Mouse (Mus musculus) hindbrain, embryonic 10.5 days (tissue): ENCODE measurements around the gene Ptprt. TPM values are rescaled to one million over a fixed set of nuclear protein-coding genes. Genes with fewer than 3 reads are reported as not detected.

Experiments used
- DNase-seq: peaks from one replicate; pipeline ENCODE4 v3.0.0-alpha.2; 2017; ENCODE audit warnings: low spot score
- H3K27ac ChIP-seq: fragments of 300-500 bp; sonication (generic); 2 replicates; pipeline ENCODE4 v1.5.1; 2016; ENCODE audit warnings: mild to moderate bottlenecking, moderate library complexity
- H3K27me3 ChIP-seq: fragments of 300-500 bp; sonication (generic); 2 replicates; pipeline ENCODE4 v1.6.1; 2016; ENCODE audit warnings: mild to moderate bottlenecking; ENCODE audit not compliant: poor library complexity, insufficient read depth, severe bottlenecking
- H3K36me3 ChIP-seq: fragments of 300-500 bp; sonication (generic); 2 replicates; pipeline ENCODE4 v1.6.1; 2016; ENCODE audit warnings: mild to moderate bottlenecking, moderate library complexity
- H3K4me1 ChIP-seq: fragments of 300-500 bp; sonication (generic); replicated peaks from 2 replicates; pipeline ENCODE4 v1.6.1; 2016; ENCODE audit warnings: mild to moderate bottlenecking
- H3K4me3 ChIP-seq: fragments of 300-500 bp; sonication (generic); 2 replicates; pipeline ENCODE4 v1.5.1; 2016; ENCODE audit warnings: mild to moderate bottlenecking, moderate library complexity
- H3K9me3 ChIP-seq: fragments of 300-500 bp; sonication (generic); 2 replicates; pipeline ENCODE4 v1.6.1; 2016; ENCODE audit warnings: mild to moderate bottlenecking, moderate library complexity
- WGBS: fragments of 180-500 bp; shearing (Covaris S2); methylation state at CpG from one replicate; pipeline ENCODE4 v1.1.7; 2016; 5-methylcytosine and 5-hydroxymethylcytosine counted together
- polyA plus RNA-seq: library from polyadenylated mRNA; unstranded; fragments of >200 nt; fragmentation: Nextera tagmentation; extraction: Ambion mirVana; gene quantifications from 2 replicates; pipeline ENCODE4 v1.2.1, GENCODE M21; 2016

Gene Ptprt
- polyA plus RNA-seq, 1 experiment from 2014 or later, result 1.7 TPM

DNA sequence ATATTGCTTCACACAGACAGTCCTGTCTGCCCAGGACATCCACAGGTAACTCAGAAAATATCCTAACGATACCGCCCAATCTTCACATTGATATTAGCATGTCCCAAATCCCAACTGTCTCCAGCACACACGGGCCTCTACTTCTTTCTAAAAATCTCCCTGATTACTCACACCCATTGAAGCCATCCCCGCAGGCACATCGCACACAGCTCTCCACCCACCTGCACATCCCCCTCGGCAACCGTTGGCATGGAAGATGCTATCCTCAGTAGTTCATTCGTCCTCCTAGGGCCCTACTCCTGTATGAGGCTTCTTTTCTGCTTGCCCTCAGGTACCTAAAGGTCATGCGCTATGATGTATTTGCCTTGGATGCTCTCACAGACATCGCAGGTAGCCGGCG lies 89.9 kb downstream of the Ptprt start:
- Histone ChIP-seq H3K4me3 (no peak overlapping the region), H3K27me3 (no peaks in the 10 kb centered on the region), H3K4me1 (no peaks in the 10 kb centered on the region), H3K27ac (no peak overlapping the region), H3K36me3 (no peaks in the 10 kb centered on the region), H3K9me3 (no peaks in the 10 kb centered on the region)
- WGBS, result 91% methylated on average over 12 of the region's 12 CpGs
- DNase-seq, result no peak

DNA sequence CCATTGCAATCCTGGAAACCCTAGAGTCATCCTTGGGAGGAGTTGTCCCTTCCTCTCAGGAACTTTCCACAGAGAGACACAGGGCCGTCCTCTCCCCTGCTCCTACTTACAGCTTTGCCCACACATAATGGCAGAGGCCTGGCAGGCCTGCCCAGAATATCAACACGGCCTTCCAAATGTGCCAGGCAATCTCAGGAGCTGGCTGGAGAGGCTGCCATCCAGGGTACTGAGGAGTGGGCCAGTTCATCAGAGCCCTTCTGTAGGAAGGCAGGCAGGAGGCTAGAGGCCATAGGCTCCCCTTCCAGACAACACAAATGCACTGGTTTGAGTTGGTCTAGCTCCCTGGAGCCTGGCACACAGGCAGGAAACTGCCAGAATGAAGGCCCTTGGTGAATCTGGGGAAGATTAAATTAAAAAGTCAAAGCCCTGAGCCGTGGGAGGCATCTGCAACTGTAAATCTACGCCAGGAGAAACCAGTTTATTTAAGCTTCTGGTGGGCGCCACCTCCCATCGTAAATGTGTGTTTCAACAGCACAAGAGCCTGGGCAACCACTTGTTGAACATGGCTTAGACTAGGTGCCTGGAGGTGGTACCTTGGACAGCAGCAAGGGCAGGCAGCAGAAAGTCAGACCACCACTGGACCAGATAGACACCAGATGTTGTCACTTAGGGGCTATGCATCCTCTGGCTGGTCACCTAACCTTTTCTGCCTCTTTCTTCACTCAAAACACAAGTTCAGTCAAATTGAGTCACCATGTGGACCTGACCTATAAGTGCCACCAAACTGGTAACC lies 92.4 kb downstream of the Ptprt start:
- Histone ChIP-seq H3K36me3 (no peaks in the 10 kb centered on the region), H3K4me3 (no peak overlapping the region), H3K9me3 (no peaks in the 10 kb centered on the region), H3K27me3 (no peaks in the 10 kb centered on the region), H3K27ac (no peak overlapping the region), H3K4me1 (no peaks in the 10 kb centered on the region)
- peak; percentile 34 for DNase-seq
- WGBS, result 77% methylated on average over 6 of the region's 6 CpGs

DNA sequence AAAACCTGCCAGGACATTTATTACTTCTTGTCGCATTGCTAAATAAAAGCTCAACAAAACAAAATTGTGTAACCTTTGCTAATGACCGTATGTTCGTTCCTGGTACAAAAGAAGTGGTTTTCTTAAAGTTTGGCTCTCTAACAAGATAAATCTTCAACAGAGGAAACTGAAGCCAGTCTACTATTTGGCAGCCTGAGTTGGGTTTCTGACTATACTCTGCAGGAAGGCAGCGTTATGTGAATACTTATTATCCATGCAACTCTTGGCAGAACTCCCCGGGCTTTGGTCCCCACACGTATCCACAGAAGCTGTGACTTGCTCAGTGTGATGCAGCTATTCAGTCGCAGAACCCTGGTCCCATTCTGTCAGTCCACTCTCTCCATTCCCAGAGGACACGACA lies 112.6 kb downstream of the Ptprt start:
- H3K4me1 ChIP-seq, result no peaks in the 10 kb centered on the region
- no peaks in the 10 kb centered on the region for H3K36me3 ChIP-seq
- DNase-seq, result no peak
- no peak overlapping the region for H3K4me3 ChIP-seq
- H3K27me3 ChIP-seq, result no peaks in the 10 kb centered on the region
- H3K9me3 ChIP-seq, result no peaks in the 10 kb centered on the region
- no peak overlapping the region for H3K27ac ChIP-seq
- 90% methylated on average over 8 of the region's 8 CpGs for WGBS

DNA sequence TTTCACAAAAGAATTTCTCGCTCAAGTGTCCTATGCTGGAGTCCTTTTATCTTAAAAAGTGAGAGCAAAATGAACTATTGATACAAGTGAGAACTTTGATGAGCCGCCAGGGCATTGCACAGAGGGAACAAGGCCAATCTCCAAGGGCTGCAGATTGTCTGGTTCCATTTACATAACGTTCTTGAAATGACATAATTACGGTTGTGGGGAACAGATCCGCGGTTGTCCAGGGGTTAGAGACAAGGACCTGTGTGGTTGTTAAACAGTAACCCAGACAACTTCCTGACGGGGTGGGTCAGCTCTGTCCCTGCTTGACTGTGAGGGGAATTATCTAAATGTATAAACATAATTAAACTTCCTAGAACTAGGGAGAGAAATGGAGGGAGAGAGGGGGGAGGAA lies 129.3 kb downstream of the Ptprt start:
- Histone ChIP-seq H3K4me3 (no peak overlapping the region), H3K4me1 (no peaks in the 10 kb centered on the region), H3K27ac (no peak overlapping the region), H3K9me3 (peaks cover 3% of the 10 kb centered on the region; the same call in 1 of the 2 replicates), H3K36me3 (no peaks in the 10 kb centered on the region), H3K27me3 (no peaks in the 10 kb centered on the region)
- no peak for DNase-seq
- WGBS, result 76% methylated on average over 7 of the region's 7 CpGs

DNA sequence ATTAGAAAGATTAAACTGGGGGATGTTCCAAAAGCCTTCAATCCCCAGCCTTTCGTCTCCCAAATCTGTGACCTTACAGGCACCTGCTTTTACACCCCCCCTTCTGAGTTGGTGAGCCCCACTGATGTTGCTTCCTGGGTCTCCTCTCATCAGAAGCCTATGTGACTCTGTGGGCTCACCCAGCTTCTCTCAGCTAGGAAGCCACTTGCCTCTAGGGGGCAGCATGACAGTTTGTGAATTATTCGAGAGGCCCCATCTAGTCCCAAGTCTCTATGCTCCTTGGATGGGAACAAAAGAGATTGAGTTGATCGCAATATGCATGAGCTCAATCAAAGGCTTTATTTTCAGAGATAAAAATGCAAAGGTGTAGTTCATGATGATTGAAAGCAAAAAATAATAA lies 132.0 kb downstream of the Ptprt start:
- H3K36me3 ChIP-seq, result no peaks in the 10 kb centered on the region

DNA sequence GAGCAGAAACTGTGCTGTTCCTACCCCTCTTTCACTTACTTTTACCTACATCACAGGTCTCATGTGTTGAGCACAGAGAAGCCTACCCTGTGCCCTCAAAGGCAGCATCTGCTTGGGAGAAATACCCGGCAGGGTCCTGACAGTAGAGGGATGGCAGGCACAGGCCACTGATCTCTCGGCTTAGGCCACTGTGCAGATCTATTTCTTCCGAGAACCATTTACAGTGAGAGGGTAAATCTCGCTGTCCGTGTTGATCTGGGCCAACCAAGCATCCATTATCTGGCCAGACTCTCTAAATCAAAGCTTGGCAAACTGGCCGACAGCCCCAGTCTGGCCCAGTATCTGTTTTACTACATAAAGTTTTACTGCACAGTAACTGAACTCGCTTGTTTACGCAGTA lies 145.0 kb downstream of the Ptprt start:
- H3K9me3 ChIP-seq, result no peaks in the 10 kb centered on the region
- no peaks in the 10 kb centered on the region for H3K4me1 ChIP-seq
- 91% methylated on average over 8 of the region's 8 CpGs for WGBS
- H3K27me3 ChIP-seq, result no peaks in the 10 kb centered on the region
- H3K27ac ChIP-seq, result no peak overlapping the region
- H3K4me3 ChIP-seq, result no peak overlapping the region
- DNase-seq, result no peak
- no peaks in the 10 kb centered on the region for H3K36me3 ChIP-seq

More for the DNA sequence above, 132.0 kb downstream of the Ptprt start:
- Histone ChIP-seq H3K9me3 (no peaks in the 10 kb centered on the region), H3K27ac (no peak overlapping the region), H3K27me3 (no peaks in the 10 kb centered on the region), H3K4me3 (no peak overlapping the region), H3K4me1 (no peaks in the 10 kb centered on the region)
- 93% methylated on average over 3 of the region's 3 CpGs for WGBS
- no peak for DNase-seq

DNA sequence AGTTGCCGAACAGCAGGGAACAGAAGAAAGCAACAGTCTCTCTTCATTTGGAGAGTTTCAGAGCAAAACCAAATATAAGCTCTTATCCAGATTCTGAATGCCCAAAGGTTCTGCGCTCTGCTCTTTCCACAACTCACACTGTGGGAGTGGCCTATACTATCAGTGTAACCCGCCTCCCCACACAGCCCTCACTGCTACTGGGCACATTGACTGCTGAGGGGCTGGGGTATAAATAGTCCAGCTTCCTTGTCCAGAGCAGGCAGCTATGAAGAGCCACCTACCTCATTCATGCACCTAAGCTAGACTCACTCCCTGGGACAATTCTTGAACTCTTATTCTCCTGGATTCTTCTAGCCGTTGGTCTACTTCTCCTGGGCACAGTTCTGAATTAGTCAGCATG lies 147.9 kb downstream of the Ptprt start:
- DNase-seq, result no peak
- H3K27me3 ChIP-seq, result no peaks in the 10 kb centered on the region
- no peak overlapping the region for H3K27ac ChIP-seq
- H3K9me3 ChIP-seq, result no peaks in the 10 kb centered on the region
- no peak overlapping the region for H3K4me3 ChIP-seq
- no peaks in the 10 kb centered on the region for H3K36me3 ChIP-seq
- 89% methylated on average over 4 of the region's 4 CpGs for WGBS
- H3K4me1 ChIP-seq, result peaks cover 10% of the 10 kb centered on the region; the same call in 1 of the 2 replicates

DNA sequence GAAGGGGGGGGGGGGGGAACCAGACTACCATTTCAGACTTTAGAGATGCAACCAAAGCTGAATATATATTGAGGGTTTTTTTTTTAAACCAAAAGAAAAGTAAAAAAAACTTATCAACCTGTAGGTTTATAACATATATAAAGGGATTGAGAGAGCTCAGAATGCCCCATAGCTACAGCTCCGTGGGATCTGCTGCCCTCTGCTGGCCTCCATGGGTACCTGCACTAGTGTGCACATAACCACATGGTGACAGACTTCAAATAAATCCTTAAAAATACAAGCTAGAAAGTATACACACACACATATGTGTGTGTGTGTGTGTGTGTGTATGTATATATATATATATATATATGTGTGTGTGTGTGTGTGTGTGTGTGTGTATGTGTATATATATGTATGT lies 148.9 kb downstream of the Ptprt start:
- Histone ChIP-seq H3K36me3 (no peaks in the 10 kb centered on the region), H3K4me3 (no peak overlapping the region), H3K4me1 (peaks cover 20% of the 10 kb centered on the region), H3K9me3 (no peaks in the 10 kb centered on the region), H3K27me3 (no peaks in the 10 kb centered on the region), H3K27ac (no peak overlapping the region)
- DNase-seq, result no peak
- WGBS, result 86% methylated on average over 1 of the region's 1 CpGs

DNA sequence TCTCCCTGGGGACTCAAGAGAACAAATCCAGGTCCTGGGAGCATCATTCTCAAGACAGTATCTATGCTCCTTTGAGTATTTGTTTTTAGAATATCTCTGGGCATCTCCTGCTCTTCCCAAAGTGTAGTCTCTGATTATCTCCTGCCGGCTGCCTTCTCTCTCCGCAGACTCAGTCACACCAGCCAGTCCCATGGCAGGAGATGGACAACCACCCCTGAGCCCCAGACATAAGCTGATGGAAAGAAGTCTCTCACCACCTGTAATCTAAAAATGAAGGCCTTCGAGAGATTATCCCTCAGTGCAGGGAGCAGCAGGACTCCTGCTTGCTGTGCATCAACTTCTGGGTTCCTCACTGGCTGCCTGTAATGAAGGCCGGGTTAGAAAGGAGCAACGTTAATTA lies 151.9 kb downstream of the Ptprt start:
- WGBS, result 79% methylated on average over 5 of the region's 5 CpGs
- Histone ChIP-seq H3K27me3 (no peaks in the 10 kb centered on the region), H3K4me3 (no peak overlapping the region), H3K36me3 (no peaks in the 10 kb centered on the region), H3K27ac (no peak overlapping the region), H3K4me1 (peaks cover 37% of the 10 kb centered on the region), H3K9me3 (no peaks in the 10 kb centered on the region)
- DNase-seq, result no peak

DNA sequence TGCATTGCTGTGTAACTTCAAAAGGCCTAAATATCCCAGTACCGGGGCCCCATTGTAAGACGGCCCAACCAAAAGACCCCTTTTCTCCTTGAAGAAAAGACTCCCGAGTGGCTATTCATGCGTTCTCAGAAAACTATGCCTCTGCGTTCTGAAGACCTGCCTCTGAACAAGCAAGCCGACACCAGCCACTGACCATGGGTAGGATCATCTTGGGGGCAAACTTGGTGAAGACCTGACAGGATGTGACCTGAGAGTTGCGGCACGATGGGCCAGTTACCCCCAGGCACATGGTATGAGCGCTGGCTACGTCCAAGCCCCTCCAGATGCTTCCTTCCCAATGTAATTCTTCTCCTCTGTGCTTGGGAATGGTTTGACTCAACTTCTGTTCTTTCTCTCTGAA lies 153.3 kb downstream of the Ptprt start:
- no peaks in the 10 kb centered on the region for H3K9me3 ChIP-seq
- H3K4me3 ChIP-seq, result peak overlapping the region; percentile 20; the same call in 1 of the 2 replicates
- H3K27me3 ChIP-seq, result no peaks in the 10 kb centered on the region
- H3K4me1 ChIP-seq, result peaks cover 37% of the 10 kb centered on the region
- 38% methylated on average over 10 of the region's 10 CpGs for WGBS
- H3K27ac ChIP-seq, result no peak overlapping the region
- no peaks in the 10 kb centered on the region for H3K36me3 ChIP-seq
- DNase-seq, result no peak

DNA sequence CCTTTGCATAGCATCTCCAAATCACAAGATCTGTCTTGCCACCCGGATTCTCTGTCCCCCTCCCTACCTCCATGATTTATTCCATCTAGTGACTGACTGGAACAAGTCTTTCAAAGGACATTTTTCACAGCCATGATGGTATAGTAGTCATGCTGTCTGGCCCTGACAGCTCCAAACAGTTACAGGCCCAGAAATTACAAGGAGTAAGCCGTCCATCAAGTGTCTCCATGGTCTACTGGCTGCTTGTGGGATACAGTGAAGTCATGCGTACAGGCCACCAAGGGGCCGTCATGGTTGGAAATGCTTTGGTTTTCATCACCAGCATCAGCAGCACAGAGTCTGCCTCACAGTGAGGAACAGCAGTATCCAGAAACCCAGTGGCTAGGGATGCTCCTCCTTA lies 156.1 kb downstream of the Ptprt start:
- no peak overlapping the region for H3K4me3 ChIP-seq
- DNase-seq, result no peak
- 39% methylated on average over 4 of the region's 4 CpGs for WGBS

DNA sequence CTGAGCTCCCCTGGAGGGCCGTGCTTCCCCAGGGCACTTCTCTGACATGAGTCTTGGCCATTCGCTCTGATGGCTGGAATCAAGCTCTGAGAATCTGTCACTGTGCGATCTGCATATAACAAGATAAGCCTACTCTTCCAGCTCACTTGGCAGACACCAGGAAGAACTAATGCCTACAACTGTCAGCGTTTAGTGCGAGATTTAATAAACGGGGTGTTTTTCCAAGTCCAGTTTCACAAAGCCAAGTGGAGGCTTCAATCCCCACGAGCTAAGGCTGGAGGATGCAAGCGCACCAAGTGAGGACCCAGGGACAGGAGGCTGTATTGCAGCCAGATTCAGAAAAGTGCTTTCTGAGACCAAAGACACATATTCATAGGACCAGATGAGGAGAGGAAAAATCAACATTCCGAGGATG lies 161.4 kb downstream of the Ptprt start:
- Histone ChIP-seq H3K9me3 (no peaks in the 10 kb centered on the region), H3K27ac (no peak overlapping the region), H3K36me3 (no peaks in the 10 kb centered on the region), H3K4me3 (no peak overlapping the region), H3K27me3 (no peaks in the 10 kb centered on the region), H3K4me1 (0 out of 2 replicates have a peak, but pooled peaks cover 2% of the 10 kb centered on the region)
- DNase-seq, result no peak
- WGBS, result 93% methylated on average over 9 of the region's 9 CpGs

More for the DNA sequence above, 156.1 kb downstream of the Ptprt start:
- H3K36me3 ChIP-seq, result no peaks in the 10 kb centered on the region
- H3K27me3 ChIP-seq, result no peaks in the 10 kb centered on the region
- H3K4me1 ChIP-seq, result peaks cover 37% of the 10 kb centered on the region
- no peak overlapping the region for H3K27ac ChIP-seq
- H3K9me3 ChIP-seq, result no peaks in the 10 kb centered on the region

DNA sequence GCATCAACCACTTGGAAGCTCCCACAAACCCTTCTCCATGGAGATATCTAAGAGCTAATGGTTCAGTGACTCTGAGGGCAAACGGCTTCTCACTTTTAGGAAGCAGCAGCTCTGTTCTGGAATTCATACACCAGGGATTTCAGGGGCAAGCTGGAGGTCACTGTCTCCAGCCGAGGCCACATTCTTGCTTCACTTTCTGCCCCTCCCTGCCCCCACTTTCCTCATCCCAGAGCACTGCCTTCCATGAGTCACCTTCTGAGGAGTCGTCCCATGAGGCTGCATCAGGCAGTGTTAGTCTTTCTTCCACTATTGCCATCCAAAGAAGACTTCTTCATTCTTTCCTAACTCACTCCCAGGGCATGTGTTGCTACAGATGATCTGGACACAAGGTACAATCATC lies 162.8 kb downstream of the Ptprt start:
- Histone ChIP-seq H3K9me3 (no peaks in the 10 kb centered on the region), H3K27me3 (no peaks in the 10 kb centered on the region), H3K27ac (no peak overlapping the region), H3K4me1 (no peaks in the 10 kb centered on the region), H3K36me3 (no peaks in the 10 kb centered on the region), H3K4me3 (no peak overlapping the region)
- WGBS, result 53% methylated on average over 3 of the region's 3 CpGs
- no peak for DNase-seq

DNA sequence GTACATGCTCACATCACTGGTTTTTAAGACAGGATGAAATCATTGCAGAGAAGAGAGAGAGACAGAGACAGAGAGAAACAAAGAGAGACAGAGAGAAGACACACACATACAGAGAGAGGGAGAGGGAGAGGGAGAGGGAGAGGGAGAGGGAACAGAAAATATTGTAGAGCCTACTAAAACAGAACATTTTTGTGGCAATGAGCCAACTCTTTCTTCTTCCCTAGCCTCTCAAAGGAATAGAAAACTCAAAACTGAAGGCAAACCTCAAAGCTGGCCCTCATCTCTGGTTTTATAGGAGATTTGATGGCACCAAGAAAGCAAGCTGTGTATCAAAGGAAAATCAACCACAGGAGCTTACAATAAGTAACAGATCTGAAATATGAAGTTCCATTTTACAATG lies 176.9 kb downstream of the Ptprt start:
- no peak overlapping the region for H3K4me3 ChIP-seq

More for the DNA sequence above, 176.9 kb downstream of the Ptprt start:
- H3K27ac ChIP-seq, result no peak overlapping the region
- no peak for DNase-seq
- no peaks in the 10 kb centered on the region for H3K4me1 ChIP-seq
- H3K36me3 ChIP-seq, result no peaks in the 10 kb centered on the region
- H3K27me3 ChIP-seq, result no peaks in the 10 kb centered on the region
- H3K9me3 ChIP-seq, result no peaks in the 10 kb centered on the region
